Mouse (Mus musculus): Measurements from ENCODE around the gene Slc22a4.
"Not testable (repeated sequence)": the region's sequence is repeated elsewhere in the genome, so short reads cannot be mapped to it uniquely, and the experiment has no call there.

Gene Slc22a4

DNA sequence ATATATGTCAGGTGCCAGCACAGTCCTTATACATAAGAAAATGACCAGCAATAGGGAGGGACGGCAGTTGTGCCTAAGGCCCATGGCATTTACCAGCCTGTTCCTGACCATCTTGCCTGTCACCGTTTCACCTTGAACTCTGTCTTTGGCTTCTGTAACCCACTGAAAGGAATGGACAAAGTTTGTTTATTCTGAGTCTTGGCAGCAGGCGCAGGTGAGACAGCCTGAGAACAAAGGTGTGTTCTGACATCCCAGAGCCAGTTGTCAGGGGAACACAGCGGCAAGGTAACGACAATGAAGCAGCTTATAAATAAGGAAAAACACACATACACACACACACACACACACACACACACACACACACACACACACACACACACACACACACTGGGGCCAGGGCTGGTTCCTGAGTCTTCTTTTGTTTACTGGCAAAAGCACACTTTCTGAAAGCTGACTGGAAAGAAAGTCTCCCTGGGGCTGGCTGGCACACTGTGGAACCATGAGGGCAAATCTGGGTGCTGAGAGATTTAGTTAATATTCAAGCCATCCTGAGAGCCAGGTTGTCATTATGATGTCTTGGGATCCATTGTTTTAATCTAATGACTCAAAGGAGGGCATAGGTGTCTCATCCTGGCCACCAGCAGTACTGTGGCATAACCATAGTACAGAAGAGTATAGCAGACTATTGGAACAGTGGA lies 6.3 kb downstream of the Slc22a4 start:
- ChIA-PET CTCF (interaction anchor here in 2 of 4 experiments (0.6 kb wide), 2 partner anchors 254 to 1638 kb away, joined by 4 to 5 read pairs; no protein-coding TSS in a partner anchor), POLR2A (no interaction called here)

DNA sequence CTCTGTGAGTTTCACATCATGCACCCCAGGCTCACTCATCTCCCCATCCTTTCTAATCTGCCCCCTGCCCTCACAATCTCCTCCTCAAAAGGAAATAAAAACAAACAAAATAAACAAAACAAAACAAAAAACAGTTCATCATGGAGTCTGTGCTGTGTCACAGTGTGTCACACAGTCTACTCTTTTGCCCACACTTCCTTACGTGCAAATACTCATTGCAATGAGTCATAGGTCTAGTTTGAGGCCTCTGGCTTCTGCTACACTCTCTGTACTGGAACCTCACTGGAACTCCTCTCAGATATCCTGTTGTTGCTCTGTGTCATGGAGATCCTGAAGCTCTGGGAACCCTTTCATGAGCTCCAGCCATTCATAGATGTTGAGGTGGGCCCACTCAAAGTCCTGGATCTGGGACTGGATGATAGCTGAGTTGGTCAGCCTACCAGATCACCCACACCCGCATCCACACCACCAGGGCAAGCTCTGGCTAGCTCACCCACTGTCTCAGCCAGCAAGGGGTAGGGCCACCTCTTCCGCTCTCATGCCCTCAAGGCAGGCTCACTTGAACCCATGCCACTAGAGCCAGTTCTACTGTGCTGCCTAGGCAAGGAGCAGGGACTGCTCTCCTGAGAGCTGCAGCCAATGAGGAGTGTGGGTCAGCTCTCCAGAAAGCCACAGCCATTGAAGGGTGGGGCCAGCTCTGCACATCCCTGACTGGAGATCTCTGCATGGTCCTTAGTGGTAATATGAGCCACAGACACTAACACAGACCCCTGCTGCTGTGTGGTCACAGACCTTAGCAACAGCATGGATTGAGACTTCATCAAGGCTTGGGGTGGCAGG lies 8.8 kb downstream of the Slc22a4 start:
- CTCF ChIA-PET, result interaction anchor here in 2 of 4 experiments (0.6 to 1.9 kb wide), 2 partner anchors 17 to 580 kb away, joined by 6 to 7 read pairs; no protein-coding TSS in a partner anchor
- POLR2A ChIA-PET, result no interaction called here

DNA sequence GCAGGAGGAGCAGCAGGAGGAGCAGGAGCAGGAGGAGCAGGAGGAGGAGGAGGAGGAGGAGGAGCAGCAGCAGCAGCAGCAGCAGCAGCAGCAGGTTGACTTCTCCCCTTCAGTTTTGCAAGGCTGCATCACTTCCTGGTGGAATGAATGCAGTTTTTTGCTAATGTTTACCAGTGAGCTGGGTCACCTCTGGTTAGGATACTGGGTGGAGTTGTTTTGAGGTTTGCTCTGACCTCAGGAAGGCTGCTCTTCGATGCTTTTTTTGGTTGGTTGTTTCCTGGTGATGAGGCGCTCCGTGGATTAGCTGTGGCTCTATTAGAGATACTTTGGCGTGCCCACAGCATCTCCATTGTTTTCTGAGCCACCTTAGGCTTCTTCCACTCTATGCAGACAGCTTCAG lies 10.3 kb downstream of the Slc22a4 start:
- POLR2A ChIA-PET, result interaction anchor here in 1 of 4 experiments (0.7 kb wide), 1 partner anchor 171 kb away, joined by 5 read pairs; no protein-coding TSS in a partner anchor

DNA sequence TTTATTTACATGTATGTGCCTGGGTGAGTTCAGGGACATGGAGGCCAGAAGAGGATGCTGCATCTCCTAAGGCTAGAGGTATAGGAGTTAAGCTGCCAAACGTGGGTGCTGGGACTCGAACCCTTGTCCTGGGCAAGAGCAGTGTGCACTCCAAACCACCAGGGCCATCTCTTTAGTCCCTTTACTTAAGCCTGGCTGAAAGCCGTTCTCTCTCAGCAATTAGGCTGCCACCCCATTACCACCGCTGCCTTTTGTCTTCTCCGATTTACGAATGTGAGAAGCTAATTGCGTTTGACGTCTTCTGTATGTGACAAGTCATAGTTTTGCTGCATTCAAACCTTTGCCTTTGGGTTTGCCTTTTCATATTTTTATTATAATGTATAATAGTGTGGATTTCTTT lies 11.8 kb downstream of the Slc22a4 start:
- CTCF ChIA-PET, result interaction anchor here in 2 of 4 experiments (0.5 to 0.7 kb wide), 2 partner anchors 38 to 191 kb away, joined by 3 to 9 read pairs; no protein-coding TSS in a partner anchor

More for the DNA sequence above, 10.3 kb downstream of the Slc22a4 start:
- CTCF ChIA-PET, result interaction anchor here in 2 of 4 experiments (0.7 to 1.9 kb wide), 2 partner anchors 15 to 1010 kb away, joined by 3 to 6 read pairs; no protein-coding TSS in a partner anchor

DNA sequence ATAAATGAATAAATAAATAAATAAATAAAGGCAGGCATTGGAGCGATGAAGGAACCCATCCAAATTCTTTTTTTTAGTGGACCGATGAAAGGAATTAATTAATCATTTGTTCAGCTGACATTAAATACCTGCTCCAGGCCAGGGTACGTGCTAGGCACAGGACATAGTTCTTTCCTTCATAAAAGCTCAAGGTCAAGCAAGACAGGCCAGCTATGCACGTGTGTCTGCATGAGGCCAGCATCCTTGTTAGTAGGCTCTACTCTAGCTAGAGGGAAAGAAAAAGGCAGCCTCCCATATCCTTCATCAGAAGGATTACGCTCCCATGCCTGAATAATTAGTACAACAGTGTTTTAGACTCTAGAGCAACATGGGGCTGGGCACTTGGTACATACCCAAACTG lies 14.9 kb downstream of the Slc22a4 start:
- ChIA-PET POLR2A (interaction anchor here in 1 of 4 experiments (0.6 kb wide), 1 partner anchor 442 kb away, joined by 3 read pairs; no protein-coding TSS in a partner anchor), CTCF (interaction anchor here in 3 of 4 experiments (0.6 to 1.5 kb wide), 3 partner anchors 11 to 194 kb away, joined by 3 to 4 read pairs (median 3); no protein-coding TSS in a partner anchor)

More for the DNA sequence above, 11.8 kb downstream of the Slc22a4 start:
- POLR2A ChIA-PET, result no interaction called here

DNA sequence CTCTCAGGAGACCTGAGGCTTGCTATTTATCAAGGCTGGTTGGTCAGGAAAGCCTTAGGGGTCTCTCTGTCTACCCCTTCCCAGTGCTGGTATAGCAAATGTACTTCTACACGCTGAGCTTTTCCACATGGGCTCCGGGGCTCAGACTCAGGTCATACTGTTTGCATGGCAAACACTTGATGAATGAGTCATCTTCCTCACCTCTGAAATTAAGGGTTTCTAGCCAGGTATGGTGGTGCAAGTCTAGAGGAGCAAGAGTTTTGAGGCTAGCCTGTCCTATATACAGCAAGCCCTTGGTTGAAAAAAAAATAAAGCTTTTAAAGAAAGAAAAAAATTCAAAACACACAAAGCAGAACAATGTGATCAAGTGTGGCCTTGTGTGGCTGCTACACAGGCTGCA lies 16.6 kb downstream of the Slc22a4 start:
- POLR2A ChIA-PET, result no interaction called here
- CTCF ChIA-PET, result interaction anchor here in 1 of 4 experiments (1.5 kb wide), 1 partner anchor 9 kb away, joined by 6 read pairs; no protein-coding TSS in a partner anchor

DNA sequence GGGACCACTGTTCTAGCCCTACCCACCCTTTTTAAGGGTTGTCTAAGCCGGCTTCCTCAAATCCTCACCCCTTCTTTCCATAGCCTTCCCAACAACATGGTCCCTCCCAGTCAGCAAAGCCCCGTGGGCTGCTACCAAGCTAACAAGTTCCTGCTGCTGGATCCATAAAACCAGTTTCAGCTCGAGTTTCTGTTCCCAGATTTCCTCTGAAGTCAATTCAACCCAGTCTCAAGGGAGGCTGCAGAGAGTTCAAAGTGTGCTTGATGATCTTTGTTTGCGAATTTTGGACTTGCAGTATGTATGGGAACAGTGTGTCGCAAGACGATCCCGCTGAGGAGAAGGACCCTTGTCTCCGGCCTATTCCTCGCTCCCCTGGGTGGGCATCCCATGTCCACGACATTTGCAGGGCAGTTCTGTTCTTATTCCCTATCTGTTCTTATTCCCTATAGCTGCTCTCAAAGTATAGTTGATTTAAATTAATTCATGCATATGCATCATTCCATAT lies 19.4 kb downstream of the Slc22a4 start:
- ChIA-PET CTCF (interaction anchor here in 2 of 4 experiments (0.6 to 0.9 kb wide), 2 partner anchors 46 kb away, joined by 3 to 12 read pairs; no protein-coding TSS in a partner anchor), POLR2A (interaction anchor here in 1 of 4 experiments (1.3 kb wide), 1 partner anchor 41 kb away, joined by 3 read pairs; no protein-coding TSS in a partner anchor)

DNA sequence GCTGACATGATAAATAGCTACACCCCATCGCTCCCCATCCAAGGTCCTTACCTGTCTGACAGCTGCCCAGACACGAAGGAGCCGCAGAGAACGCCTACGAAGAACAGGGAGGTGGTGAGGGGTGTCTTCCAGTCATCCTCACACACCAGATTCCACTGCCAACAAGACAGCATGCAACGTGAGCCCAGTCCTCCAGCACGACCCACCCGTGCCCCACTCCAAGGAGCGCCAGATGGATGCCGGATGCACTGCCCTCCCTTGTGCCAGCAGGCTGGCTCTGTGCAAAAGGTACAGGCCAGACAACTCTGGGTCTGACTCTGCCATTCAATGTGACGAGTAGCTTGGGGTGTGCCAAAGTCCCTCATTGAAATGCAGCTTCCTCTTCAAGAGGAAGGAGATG lies 20.2 kb downstream of the Slc22a4 start:
- ChIA-PET POLR2A (interaction anchor here in 1 of 4 experiments (1.3 kb wide), 1 partner anchor 42 kb away, joined by 3 read pairs; no protein-coding TSS in a partner anchor), CTCF (no interaction called here)

DNA sequence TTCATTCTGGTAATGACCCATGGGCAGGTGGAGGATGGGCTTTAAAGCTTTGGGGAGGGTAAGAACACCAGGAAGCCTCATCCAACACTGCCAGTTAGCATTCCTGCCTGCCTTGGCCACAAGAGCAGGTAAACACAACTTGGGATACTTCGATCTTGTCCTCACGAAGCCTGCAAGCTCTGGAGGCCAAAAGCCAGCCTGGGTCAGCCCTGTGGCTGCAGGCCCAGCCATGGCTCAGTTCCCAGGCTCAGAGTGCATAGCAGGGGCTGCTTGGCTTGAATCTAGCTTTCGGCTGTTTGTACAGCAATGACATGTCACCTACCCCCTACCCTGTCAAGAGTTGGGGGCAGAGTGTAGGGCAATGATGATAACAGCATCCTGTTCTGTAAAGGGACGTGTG lies 21.0 kb downstream of the Slc22a4 start:
- POLR2A ChIA-PET, result no interaction called here
- CTCF ChIA-PET, result interaction anchor here in 2 of 4 experiments (0.5 to 0.8 kb wide), 3 partner anchors 75 to 85 kb away, joined by 3 to 4 read pairs (median 4); no protein-coding TSS in a partner anchor

DNA sequence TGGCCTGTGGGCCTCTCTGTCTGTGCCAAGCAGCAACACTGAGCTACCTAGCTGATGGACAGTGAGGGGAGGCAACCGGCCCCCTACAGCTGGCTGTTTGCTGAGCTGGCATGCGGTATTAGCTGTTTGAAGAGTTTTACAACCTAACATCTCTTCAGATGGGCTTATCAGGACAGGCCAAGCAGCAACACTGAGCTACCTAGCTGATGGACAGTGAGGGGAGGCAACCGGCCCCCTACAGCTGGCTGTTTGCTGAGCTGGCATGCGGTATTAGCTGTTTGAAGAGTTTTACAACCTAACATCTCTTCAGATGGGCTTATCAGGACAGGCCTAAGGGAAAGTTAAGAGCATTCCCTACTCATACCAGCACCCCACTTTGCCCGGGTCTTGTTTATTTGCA lies 21.5 kb downstream of the Slc22a4 start:
- CTCF ChIA-PET, result interaction anchor here (0.5 to 2.2 kb wide), 7 partner anchors 48 to 179 kb away, joined by 3 to 8 read pairs (median 4); no protein-coding TSS in a partner anchor
- POLR2A ChIA-PET, result not testable (repeated sequence)

DNA sequence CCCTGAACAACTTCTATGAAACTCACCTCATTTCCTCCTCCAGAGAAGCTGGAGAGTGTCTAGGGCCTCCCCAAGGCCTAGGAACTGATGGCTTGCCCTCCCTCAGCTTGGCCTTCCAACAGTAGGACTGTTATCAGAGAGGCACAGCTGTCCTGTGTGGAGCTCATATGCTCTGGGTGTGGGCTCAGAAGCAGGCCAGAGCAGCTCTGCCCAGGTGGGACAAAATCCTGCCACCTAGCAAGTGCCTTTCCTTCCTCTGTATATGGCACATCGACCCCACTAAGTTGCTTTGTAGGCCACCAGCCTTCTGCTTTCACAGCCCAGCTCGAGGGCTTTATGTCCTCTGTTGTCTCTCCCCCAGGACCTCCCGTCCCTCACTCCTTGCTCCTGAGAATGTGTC lies 23.2 kb downstream of the Slc22a4 start:
- ChIA-PET POLR2A (no interaction called here), CTCF (interaction anchor here in 3 of 4 experiments (0.5 to 2.5 kb wide), 5 partner anchors 49 to 350 kb away, joined by 3 to 12 read pairs (median 8); no protein-coding TSS in a partner anchor)

DNA sequence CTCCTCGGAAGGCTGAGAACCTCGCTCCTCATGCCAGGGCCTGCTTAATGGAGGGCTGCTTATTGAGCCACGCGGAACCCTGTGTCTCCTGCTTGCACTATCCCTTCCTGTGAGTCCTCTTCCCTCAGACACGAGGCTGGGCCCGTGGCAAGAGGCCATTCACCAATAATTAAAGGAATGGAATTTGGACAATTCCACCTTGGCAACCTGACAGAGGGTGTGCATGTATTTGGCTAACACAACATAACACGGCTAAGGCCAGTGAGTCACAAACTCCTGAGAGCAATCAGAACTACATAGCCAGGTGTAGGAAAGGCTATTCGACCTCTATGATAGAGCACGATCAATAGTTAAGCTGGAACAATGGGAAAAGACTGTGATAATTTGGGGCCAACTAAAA lies 23.7 kb downstream of the Slc22a4 start:
- CTCF ChIA-PET, result interaction anchor here in 3 of 4 experiments (0.5 to 2.5 kb wide), 5 partner anchors 50 to 350 kb away, joined by 3 to 12 read pairs (median 8); no protein-coding TSS in a partner anchor

DNA sequence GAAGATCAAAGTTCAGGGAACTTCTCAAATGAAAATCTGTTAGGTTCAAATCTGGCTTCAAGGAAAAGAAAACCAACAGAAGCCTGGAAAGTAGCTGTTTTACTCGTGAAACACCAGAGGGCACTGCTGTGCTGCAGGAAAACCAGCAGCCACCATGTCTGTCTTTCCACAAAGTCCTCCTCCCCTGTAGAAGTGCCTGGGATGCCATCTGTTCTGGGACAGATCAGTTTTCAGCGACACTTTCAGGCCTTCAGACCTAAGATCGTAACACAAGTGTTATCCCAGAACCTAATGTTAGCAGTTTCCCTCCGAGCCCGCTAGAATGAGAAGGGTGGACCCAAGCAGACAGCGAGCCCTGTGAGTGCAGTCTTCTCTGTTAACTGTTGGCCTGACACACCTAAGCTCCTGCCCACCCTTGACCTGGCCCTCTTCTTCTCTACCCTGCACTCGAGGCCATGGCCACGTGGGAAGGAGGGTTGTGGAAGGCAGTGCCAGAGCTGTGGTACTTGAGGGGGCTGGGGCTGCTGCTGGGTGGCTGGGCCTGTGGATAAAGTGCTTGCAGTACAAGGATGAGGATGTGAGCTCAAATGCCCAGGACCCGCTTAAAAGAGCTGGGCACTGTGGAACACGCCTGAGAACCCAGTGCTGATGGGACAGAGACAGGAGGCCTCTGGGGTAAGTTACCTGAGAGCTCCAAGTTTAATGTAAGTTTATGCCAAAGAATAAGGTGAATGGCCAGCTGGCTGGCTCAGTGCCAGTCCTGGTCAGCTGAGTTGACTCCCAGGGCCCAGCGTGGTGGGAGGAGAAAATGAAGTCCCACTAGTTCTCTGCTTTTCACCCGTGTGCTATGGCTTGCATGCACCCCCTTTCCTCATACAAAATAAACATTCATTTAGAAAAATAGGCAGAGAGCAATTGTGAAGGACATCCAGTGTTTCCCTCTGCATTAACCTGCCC lies 24.9 kb downstream of the Slc22a4 start:
- POLR2A ChIA-PET, result interaction anchor here (0.6 to 1.6 kb wide), 11 partner anchors 50 to 1095 kb away, joined by 3 to 10 read pairs (median 3); partner anchors contain the start of gene Gm2a (in 1 of the 4)

More for the DNA sequence above, 23.7 kb downstream of the Slc22a4 start:
- POLR2A ChIA-PET, result no interaction called here

DNA sequence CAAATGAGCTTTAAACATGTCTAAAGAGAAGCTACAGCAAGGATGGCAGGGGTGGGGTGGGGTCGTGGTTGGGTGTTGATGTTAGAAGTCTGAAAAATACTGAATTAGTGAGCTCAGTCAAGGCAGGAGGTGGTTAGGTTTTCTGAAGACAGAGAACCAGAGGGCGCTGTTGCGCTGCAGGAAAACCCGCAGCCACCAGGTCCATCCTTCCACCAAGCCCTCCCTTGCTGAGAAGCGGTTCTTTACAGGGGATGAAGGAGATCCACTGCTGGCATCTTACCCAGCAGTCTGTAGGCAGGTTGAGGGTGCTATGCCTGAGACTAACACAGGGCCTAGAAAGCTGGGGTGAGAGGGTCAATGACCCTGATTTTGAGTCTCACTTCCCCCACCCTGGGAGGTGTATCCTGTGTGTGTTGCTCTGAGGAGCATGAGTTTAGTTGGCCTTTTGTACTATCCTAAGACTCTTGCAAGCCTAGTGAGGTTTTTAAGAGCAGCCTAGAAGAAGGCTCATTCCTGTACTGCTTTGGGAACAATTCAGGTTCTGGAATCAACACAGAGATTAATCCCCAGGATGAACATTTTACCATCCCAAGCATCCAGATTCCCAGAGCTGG lies 25.6 kb downstream of the Slc22a4 start:
- CTCF ChIA-PET, result interaction anchor here (0.6 to 2.6 kb wide), 97 partner anchors 9 to 521 kb away, joined by 3 to 105 read pairs (median 5); partner anchors contain the start of genes Slc22a21 (in 3 of the 4), Slc22a4 (in 2 of the 4), Gm12216 (in 1 of the 4) and Rapgef6 (in 1 of the 4)
- POLR2A ChIA-PET, result interaction anchor here (0.5 to 1.6 kb wide), 14 partner anchors 19 to 1095 kb away, joined by 3 to 10 read pairs (median 3); partner anchors contain the start of genes Gm2a (in 1 of the 4) and Slc22a21 (in 1 of the 4)

More for the DNA sequence above, 24.9 kb downstream of the Slc22a4 start:
- CTCF ChIA-PET, result interaction anchor here (0.5 to 2.6 kb wide), 85 partner anchors 8 to 520 kb away, joined by 3 to 105 read pairs (median 5); partner anchors contain the start of genes Slc22a21 (in 2 of the 4), Slc22a4 (in 2 of the 4), Gm12216 (in 1 of the 4) and Rapgef6 (in 1 of the 4)

DNA sequence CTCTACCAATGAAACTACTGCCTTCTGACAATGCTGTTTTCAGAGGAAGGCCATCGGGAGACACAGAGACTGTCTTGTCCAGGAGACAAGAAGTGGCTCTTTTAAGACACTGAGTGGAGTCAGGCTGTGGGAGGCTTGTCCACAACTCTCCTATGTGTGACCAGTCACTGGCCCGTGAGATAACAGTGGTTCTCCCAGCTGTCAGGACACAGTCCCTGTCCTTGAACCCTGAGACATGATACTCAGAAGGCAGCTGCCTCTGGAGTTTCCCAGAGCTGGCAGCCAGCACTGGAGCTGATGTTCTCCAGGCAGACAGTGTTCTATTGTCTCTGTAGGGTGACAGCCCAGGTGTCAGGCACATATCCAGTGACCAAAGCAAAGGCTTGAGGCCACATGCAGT lies 30.2 kb downstream of the Slc22a4 start:
- CTCF ChIA-PET, result interaction anchor here in 1 of 4 experiments (0.7 kb wide), 1 partner anchor 91 kb away, joined by 3 read pairs; no protein-coding TSS in a partner anchor

DNA sequence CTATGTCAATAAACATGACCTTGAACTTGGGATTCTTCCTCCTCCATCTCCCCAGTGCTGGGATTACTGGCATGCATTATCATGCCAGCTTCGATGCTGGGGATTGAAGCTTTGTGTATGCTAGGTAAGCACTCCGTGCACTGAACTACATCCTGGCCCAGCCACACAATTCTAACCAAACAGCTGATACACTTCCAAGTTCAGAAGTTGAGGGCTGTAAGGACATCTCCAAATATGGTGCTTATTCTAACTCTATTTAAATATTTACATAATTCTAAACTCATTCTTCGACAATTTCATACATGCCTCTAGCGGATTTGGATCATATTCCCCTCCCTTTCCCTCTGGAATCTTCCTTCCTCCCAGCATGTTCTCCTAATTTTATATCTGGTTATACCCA lies 35.6 kb downstream of the Slc22a4 start:
- POLR2A ChIA-PET, result no interaction called here

More for the DNA sequence above, 30.2 kb downstream of the Slc22a4 start:
- POLR2A ChIA-PET, result no interaction called here

More for the DNA sequence above, 35.6 kb downstream of the Slc22a4 start:
- CTCF ChIA-PET, result interaction anchor here in 3 of 4 experiments (1.2 to 2.5 kb wide), 5 partner anchors 10 to 61 kb away, joined by 3 to 13 read pairs (median 4); no protein-coding TSS in a partner anchor

Measured in embryonic stem cell, embryonic (primary cell).